Mouse (Mus musculus) heart, postnatal 36 days (tissue): ENCODE data around the gene Zfp36l2. TPM values are rescaled to one million over a fixed set of nuclear protein-coding genes. Genes with fewer than 3 reads are reported as not detected.

Source experiments
- DNase-seq, 2 experiments: peaks; one replicate each; pipeline ENCODE4 v3.0.0; 2021 to 2022
- intact Hi-C: fragments of 180-260 bp; cut with DNase I; formaldehyde crosslinking; loops from one replicate; pipeline ENCODE4 v1.15.1; 2025
- total RNA-seq, 2 experiments: library from RNA; stranded (reverse); gene quantifications; 2 replicates each; pipeline ENCODE4 v1.2.3; 2021

The Zfp36l2 gene
- total RNA-seq, 2 experiments from 2014 or later: 26.4 to 31.6 TPM

GRCm38 (mm10) chr17:84155029-84155338 lies 32.8 kb downstream of the Zfp36l2 start:
- intact Hi-C loops: no loop called here
- DNase-seq: peak in 1 of 2 experiments; percentile 1

DNA sequence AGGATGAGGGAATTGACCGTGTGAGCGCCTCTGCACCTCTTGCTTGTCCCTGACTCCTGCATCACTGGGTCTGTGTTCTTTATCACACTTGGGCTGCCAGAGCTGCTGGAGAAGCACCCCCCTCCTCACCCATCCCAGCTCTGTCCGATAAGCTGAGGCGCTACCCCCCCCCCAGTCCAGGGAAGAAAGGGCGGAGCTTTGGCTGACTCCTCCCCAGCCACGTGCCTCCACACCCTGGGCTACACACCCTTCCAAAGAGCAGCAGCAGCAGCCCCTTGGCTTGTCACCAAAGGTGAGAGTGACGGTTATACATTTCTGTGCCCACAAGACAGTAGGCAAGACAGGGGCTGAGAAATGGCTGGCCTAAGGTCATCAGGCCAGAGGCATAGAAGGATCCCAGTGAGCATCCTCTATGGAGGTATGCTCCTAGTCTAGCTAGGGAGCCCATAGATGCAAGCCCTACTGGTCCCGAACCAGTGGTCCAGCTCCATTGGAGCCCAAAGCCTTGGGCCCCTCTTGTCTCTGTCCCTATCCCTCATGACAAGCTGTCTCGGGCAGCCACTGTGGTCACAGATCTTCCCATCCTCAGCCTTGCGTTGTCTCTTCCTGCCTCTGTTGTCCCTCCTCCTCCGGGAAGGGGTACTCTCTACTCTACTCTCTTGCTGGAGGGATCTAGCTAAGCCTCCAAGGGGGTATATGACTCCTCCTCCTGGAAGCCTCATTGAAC lies 33.3 kb downstream of the Zfp36l2 start:
- DNase-seq: peak in 1 of 2 experiments; percentile 1
- intact Hi-C loops: no loop called here

DNA sequence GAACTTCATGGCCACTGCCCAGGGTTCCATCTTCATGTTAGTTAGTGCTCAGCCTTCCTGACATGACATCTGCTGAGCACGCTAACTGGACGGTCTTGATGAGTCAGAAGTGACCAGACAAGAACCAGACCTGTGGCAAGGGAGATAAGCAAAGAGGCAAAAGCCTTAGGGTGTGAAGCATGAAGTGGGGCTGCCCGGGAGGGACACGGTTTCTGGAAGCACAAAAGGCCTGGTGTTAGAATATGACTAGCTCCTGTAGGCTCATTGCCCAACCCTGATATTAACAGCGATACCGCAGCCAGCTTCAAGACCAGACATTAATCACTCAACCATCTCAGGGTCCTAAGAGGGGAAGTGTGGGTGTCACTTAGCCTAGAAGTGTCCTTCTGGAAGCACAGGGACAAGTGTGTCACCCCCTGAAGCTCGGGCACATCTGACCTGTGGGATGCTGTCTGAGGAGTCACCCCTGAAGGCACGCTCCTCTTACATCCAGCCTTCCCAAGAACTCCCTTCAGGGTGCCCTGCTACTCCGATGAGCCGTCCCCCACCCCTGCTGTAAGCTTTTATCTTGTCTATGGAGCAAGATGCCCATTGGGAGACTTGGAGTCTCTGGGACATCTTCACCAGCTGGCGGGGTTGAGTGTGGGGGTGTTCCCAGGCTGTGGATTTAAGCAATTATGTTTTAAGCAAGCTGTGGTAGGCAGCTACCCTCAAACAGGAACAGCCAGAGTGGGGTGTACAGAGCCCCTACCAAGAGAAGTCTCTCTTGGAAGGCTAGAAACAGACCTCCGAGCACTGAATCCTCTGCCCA lies 34.6 kb downstream of the Zfp36l2 start:
- DNase-seq: no peak
- intact Hi-C loops: no loop called here

- intact Hi-C loops: no loop called here
Measured at GRCm38 (mm10) chr17:84152206-84152975, 35.4 kb downstream of the Zfp36l2 start.

DNA sequence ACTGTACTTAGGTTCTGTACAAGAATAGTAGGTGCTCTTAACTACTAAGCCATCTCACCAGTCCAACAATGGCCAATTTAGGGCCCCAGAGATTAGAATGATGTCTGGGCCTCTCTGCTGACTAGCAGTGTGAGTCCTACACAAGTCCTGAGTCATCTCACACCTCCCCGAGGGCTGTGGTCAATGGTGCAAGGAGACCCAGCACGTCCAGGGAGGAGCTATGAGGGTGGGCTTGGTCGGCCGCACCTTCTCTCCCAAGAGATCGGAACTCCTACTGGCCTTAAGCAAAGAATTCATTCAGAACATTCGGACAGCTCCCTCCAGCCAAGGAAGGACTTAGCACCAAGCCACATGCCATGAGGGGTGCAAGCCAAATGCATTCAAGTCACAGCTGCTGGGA lies 36.4 kb downstream of the Zfp36l2 start:
- intact Hi-C loops: no loop called here
- peak in 1 of 2 experiments; percentile 1 for DNase-seq

More at GRCm38 (mm10) chr17:84152206-84152975, 35.4 kb downstream of the Zfp36l2 start:
- DNase-seq: peak in 1 of 2 experiments; percentile 2

DNA sequence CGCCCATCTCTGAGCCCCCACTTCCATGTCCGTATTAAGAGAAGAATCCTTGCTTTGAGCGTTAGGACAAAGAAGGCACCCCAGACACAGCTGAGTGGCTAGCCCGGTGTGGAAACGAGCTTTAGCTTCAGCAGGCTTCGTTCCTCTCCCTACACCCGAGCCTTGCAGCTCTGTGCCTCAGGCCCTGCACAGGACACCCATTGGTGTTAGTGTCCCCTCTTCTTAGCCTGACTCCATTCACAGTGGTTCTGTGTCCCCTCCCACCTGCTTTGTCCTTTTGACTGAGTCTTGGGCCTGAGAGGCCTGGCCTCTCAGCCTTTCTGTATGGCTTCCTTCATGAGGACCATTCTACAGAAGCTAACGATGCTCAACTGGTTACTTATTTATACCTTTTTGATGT lies 37.5 kb downstream of the Zfp36l2 start:
- intact Hi-C loops: no loop called here
- DNase-seq: peak in 1 of 2 experiments; percentile 1

GRCm38 (mm10) chr17:84149566-84149965 lies 38.2 kb downstream of the Zfp36l2 start:
- intact Hi-C loops: loop anchor here (2.0 kb wide), 1 partner anchor 29 kb away; no protein-coding TSS in a partner anchor
- DNase-seq: peak in 1 of 2 experiments; percentile 1

DNA sequence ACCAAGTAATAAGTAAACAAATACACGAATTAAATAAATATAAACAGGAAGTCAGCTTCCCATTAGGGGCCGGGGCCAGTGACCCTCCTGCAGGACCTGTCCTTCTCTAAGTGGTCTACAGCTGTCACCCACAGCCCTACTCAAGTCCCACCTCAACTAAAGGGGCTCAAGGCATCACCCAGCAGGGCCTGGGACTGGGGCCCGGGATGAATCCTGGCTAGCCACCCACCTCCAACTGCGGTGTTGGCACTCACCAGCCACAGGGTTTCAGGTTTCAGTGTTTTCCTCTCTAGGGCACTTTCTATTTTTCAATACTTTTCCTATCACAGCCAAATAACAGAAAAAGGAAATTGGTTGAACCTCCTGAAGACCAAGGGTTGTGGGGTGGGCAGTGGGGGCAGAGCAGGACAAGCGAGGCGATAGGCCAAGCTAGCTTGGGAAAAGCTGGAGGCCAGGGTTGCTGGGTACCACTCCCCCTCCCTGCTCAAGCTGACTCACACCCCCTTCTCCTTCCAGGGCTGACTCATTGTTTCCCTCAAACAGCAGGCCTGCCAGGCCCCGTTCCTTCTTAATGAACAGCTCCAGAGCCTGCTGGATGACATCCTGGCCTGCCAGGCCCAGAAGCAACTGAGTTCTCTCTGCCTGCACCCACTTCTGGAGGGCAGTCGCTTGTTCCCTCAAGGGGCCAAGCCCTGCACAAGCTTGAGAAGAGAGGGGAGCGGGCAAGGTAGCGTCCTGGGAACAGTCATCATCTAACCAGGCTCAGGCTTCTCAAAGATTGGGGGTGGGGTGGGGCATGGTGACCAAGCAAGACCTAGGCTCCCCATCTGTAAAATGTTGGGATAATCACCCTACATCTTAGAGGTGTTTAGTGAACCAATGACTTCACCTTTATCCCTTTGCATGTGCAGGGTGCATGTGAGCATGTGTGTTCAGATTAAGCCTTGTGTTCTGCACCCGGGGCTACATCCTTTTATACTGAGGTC lies 39.0 kb downstream of the Zfp36l2 start:
- DNase-seq: peak; percentile 81 to 85
- intact Hi-C loops: loop anchor here (2.0 kb wide), 1 partner anchor 30 kb away; no protein-coding TSS in a partner anchor

GRCm38 (mm10) chr17:84147183-84148108 lies 40.3 kb downstream of the Zfp36l2 start:
- no peak for DNase-seq
- intact Hi-C loops: loop anchor here (2.0 kb wide), 1 partner anchor 31 kb away; no protein-coding TSS in a partner anchor

GRCm38 (mm10) chr17:84146458-84147182 lies 41.1 kb downstream of the Zfp36l2 start:
- intact Hi-C loops: no loop called here
- DNase-seq: no peak

DNA sequence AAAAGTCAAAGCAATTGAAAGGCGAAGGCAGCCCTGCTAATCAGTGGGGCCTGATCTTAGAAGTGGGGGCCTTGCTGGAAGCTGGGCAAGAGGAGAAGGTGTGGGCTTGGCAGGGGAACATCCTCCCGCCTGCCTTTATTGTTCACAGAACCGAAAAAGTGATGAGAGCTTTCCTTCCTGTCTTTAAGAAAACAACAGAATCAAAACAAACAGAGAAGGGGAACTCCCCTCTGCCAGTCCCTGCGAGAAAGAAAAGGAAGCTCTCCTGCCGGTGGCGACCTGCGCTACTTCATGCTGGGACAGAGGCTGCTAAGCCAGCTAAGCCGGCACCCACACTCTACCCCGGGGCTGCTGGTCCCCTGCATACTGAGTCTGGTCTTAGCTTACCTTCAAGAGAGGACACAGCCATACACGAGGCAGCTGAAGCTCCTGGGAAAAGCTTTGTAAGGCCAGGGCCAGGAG lies 41.9 kb downstream of the Zfp36l2 start:
- intact Hi-C loops: loop anchor here (2.0 kb wide), 1 partner anchor 29 kb away; no protein-coding TSS in a partner anchor

DNA sequence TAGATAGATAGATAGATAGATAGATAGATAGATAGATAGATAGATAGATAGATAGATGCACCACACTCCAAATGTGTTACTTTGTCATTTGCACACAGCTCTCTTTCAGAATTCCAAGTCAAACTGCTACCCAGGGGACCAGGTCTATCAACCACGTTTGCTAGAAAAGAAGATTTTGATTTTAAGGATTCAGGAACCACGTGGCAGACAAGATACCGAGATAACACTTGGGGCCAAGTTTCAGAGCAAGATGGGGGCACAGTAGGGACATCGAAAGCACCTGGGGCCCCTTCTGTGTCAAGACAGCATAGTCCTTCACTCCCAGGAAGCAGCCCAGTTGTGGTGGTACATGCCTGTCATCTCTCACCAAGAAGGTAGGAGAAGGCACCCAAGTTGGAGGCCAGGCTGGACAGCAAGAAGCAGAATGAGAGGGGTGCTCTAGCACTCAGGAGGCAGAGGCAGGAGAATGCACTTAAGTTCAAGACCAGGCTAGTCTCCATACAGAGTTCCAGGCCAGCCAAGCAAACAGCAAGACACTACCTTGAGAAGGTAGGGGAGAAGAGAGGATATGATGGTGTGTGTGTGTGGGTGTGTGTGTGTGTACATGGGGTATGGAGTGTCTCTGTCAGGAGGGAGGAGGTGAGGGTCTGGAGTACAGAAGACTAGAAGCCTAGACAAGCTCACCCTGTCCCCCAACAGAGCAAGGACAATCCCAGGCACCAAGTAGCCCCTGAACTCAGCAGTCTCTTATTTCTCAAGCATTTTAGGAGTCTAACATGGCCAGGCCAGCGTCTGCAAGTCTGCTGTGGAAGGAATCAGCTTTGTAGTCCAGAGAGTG lies 42.8 kb downstream of the Zfp36l2 start:
- intact Hi-C loops: loop anchor here (2.0 kb wide), 1 partner anchor 28 kb away; no protein-coding TSS in a partner anchor

More for the DNA sequence above, 41.9 kb downstream of the Zfp36l2 start:
- DNase-seq: peak; percentile 58 to 64

DNA sequence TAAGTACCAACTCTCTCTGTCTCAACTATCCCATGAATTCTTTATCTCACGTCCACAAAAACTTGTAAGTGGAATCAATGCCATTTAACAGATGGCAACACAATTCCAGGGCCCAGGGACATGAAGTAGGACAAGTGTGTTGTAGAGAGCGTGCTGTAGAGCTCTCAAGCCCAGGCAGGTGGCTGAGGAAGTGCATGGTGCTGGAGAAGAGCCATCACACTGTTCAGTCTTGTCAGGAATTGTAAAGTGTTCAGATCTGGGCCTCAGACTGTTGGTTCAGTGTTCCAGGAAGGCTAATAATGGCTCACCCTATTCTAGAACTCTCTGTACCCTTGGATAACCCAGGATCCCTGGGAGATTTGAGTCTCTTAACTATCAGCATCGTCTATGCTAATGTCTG lies 43.6 kb downstream of the Zfp36l2 start:
- intact Hi-C loops: loop anchor here (2.0 kb wide), 1 partner anchor 27 kb away; no protein-coding TSS in a partner anchor
- DNase-seq: no peak

More for the DNA sequence above, 42.8 kb downstream of the Zfp36l2 start:
- no peak for DNase-seq

- DNase-seq: peak in 1 of 2 experiments; percentile 28
- intact Hi-C loops: loop anchor here (2.0 kb wide), 1 partner anchor 37 kb away; no protein-coding TSS in a partner anchor
Measured at GRCm38 (mm10) chr17:84143219-84143844, 44.4 kb downstream of the Zfp36l2 start.

DNA sequence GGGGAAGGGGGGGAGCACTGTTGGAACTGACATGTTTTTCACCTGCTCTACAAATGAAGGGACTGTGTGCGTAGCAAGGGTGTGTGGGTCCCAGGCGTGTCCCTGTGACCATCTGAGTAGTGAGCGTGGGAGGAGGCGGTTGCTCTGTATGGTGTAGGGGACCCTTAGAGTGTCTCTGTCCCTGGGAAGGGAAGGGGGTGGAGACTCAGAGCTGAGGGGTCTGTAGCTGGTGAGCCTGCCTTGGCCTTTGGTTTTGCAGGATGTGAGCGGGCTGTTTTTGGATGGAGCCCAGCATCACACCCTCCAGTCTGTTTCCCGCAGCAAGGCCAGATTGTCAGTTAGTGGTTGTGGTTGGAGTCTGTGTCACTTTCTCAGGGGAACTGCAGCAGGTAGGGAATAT lies 46.1 kb downstream of the Zfp36l2 start:
- DNase-seq: peak in 1 of 2 experiments; percentile 36

More for the DNA sequence above, 46.1 kb downstream of the Zfp36l2 start:
- intact Hi-C loops: loop anchor here (2.0 kb wide), 1 partner anchor 39 kb away; no protein-coding TSS in a partner anchor
